Mouse (Mus musculus): ENCODE results near the gene Rangrf. TPM values are rescaled to one million over a fixed set of nuclear protein-coding genes. Genes with fewer than 3 reads are reported as not detected.

Gene Rangrf
- 7.2 and 18.7 TPM in 2 replicates for polyA plus RNA-seq (2012; ENCODE audit: low replicate concordance)

GRCm38 (mm10) chr11:68975085-68975484 is at the start of gene Rangrf:
Gene Rangrf, minus strand, starts transcription at chr11:68975185.

GRCm38 (mm10) chr11:69015644-69016441 is 40.9 kb upstream of the Rangrf start, which contains the start of gene Ctc1:
Gene Ctc1, plus strand, starts transcription at chr11:69015911.

GRCm38 (mm10) chr11:69008182-69009121 is 33.5 kb upstream of the Rangrf start, which contains the start of gene Pfas:
Gene Pfas, minus strand, starts transcription at chr11:69008460.

GRCm38 (mm10) chr11:68967337-68968282 is 7.4 kb downstream of the Rangrf start, which contains the start of gene Slc25a35:
Gene Slc25a35, plus strand, starts transcription at chr11:68968131.

GRCm38 (mm10) chr11:68957308-68957707 is 17.7 kb downstream of the Rangrf start, which contains the start of gene Arhgef15:
Gene Arhgef15, minus strand, starts transcription at chr11:68957480.

GRCm38 (mm10) chr11:68926981-68927380 is 48.0 kb downstream of the Rangrf start, which contains the start of gene Odf4:
Gene Odf4, minus strand, starts transcription at chr11:68927081.

Other genes with a start within 250 kb of the Rangrf start
- 50.9 and 83.2 TPM in 2 replicates for gene Ndel1, start 103.3 kb downstream of the Rangrf start, polyA plus RNA-seq (2012; ENCODE audit: low replicate concordance)
- gene Rnf222, start 86.6 kb downstream of the Rangrf start, polyA plus RNA-seq (2012; ENCODE audit: low replicate concordance), result 0.11 TPM in 1 of 2 replicates, not detected in the other
- 24.0 and 24.7 TPM in 2 replicates for gene Rpl26, start 73.6 kb downstream of the Rangrf start, polyA plus RNA-seq (2012; ENCODE audit: low replicate concordance)
- not detected in 2 replicates for gene Odf4, start 48.1 kb downstream of the Rangrf start, polyA plus RNA-seq (2012; ENCODE audit: low replicate concordance)
- 3.3 and 5.0 TPM in 2 replicates for gene Arhgef15, start 17.7 kb downstream of the Rangrf start, polyA plus RNA-seq (2012; ENCODE audit: low replicate concordance)
- 2.5 and 3.8 TPM in 2 replicates for gene Slc25a35, start 7.1 kb downstream of the Rangrf start, polyA plus RNA-seq (2012; ENCODE audit: low replicate concordance)
- 16.5 and 37.1 TPM in 2 replicates for gene Pfas, start 33.3 kb upstream of the Rangrf start, polyA plus RNA-seq (2012; ENCODE audit: low replicate concordance)
- gene Ctc1, start 40.7 kb upstream of the Rangrf start, polyA plus RNA-seq (2012; ENCODE audit: low replicate concordance), result 21.6 and 80.9 TPM in 2 replicates
- 238 and 240 TPM in 2 replicates for gene Aurkb, start 70.5 kb upstream of the Rangrf start, polyA plus RNA-seq (2012; ENCODE audit: low replicate concordance)
- gene Borcs6, start 84.5 kb upstream of the Rangrf start, polyA plus RNA-seq (2012; ENCODE audit: low replicate concordance), result 21.2 and 47.5 TPM in 2 replicates
- gene Tmem107, start 95.6 kb upstream of the Rangrf start, polyA plus RNA-seq (2012; ENCODE audit: low replicate concordance), result 75.9 and 115 TPM in 2 replicates
- 88.7 and 137 TPM in 2 replicates for gene Vamp2, start 113.3 kb upstream of the Rangrf start, polyA plus RNA-seq (2012; ENCODE audit: low replicate concordance)
- gene Per1, start 120.0 kb upstream of the Rangrf start, polyA plus RNA-seq (2012; ENCODE audit: low replicate concordance), result 33.5 and 34.6 TPM in 2 replicates
- gene Hes7, start 145.2 kb upstream of the Rangrf start, polyA plus RNA-seq (2012; ENCODE audit: low replicate concordance), result 0.37 TPM in 1 of 2 replicates, not detected in the other
- not detected in 2 replicates for gene 9130213A22Rik, start 147.4 kb upstream of the Rangrf start, polyA plus RNA-seq (2012; ENCODE audit: low replicate concordance)
- not detected in 2 replicates for gene Aloxe3, start 150.7 kb upstream of the Rangrf start, polyA plus RNA-seq (2012; ENCODE audit: low replicate concordance)
- not detected in 2 replicates for gene Alox12b, start 181.8 kb upstream of the Rangrf start, polyA plus RNA-seq (2012; ENCODE audit: low replicate concordance)
- gene Alox8, start 222.7 kb upstream of the Rangrf start, polyA plus RNA-seq (2012; ENCODE audit: low replicate concordance), result 0.09 and 0.28 TPM in 2 replicates